In genomic region chr5:146713836-146714235, GRCm38 (mm10) we compare ENCODE assay signal across 21 mouse cellular contexts.
DNase-seq lines count a peak whose midpoint lies in the region; ATAC-seq and TF ChIP-seq lines count a peak whose summit lies in the region.
"Had no signal": no experiment of that assay in that cellular context is flagged by ENCODE, and none has a peak within 500 bp of the region (broad histone marks: within the 10 kb centered on the region; RNA-seq: fewer than 3 reads in every experiment).

No protein-coding gene starts in this region.

- no peak overlapping the region for H3K4me3 ChIP-seq in kidney, embryonic 15.5 days (replicated peaks)
- H3K4me3 ChIP-seq in midbrain, embryonic 13.5 days (replicated peaks), result no peak overlapping the region
- H3K4me3 ChIP-seq in midbrain, postnatal 0 days (ENCODE audit: low read depth, low read length), result no peak overlapping the region
- no peak overlapping the region for H3K4me3 ChIP-seq in ES-E14 (ENCODE audit: insufficient read depth in 1 of 2, low read depth in 1 of 2, low read length in 2 of 2, poor library complexity in 1 of 2, severe bottlenecking in 1 of 2)
- H3K4me3 ChIP-seq in stomach, postnatal 0 days (ENCODE audit: low read depth, low read length), result no peak overlapping the region
- H3K4me3 ChIP-seq: embryonic facial prominence, embryonic 15.5 days; heart, embryonic 10.5 days; left cerebral cortex, adult 2 months; limb, embryonic 15.5 days; lung, embryonic 15.5 days; stomach, embryonic 15.5 days had no signal

- WGBS in kidney, embryonic 15.5 days, result 88% methylated on average over 12 of the region's 12 CpGs
- 94% methylated on average over 12 of the region's 12 CpGs for WGBS in midbrain, embryonic 13.5 days
- 91% methylated on average over 12 of the region's 12 CpGs for WGBS in midbrain, postnatal 0 days
- 93% methylated on average over 12 of the region's 12 CpGs for WGBS in stomach, postnatal 0 days

- 0 out of 2 replicates have a peak, but pooled peaks have one; percentile 27 for ATAC-seq in kidney, embryonic 15.5 days (replicated peaks; ENCODE audit: low FRiP score)
- ATAC-seq in midbrain, embryonic 13.5 days, result no peak
- ATAC-seq in midbrain, postnatal 0 days (ENCODE audit: low FRiP score), result no peak
- ATAC-seq in stomach, postnatal 0 days (ENCODE audit: low FRiP score, low TSS enrichment), result peak; percentile 37; the same call in 1 of the 2 replicates
- ATAC-seq: activated CD4-positive, CD25-positive, alpha-beta regulatory T cell, adult 4 months; Patski had no signal

- H3K27ac ChIP-seq in kidney, embryonic 15.5 days, result no peak overlapping the region
- H3K27ac ChIP-seq in midbrain, embryonic 13.5 days, result peak overlapping the region; percentile 88; the same call in 1 of the 2 replicates
- H3K27ac ChIP-seq in midbrain, postnatal 0 days (ENCODE audit: low read depth, low read length), result no peak overlapping the region
- no peak overlapping the region for H3K27ac ChIP-seq in ES-E14 (ENCODE audit: insufficient read depth, low read depth, low read length, poor library complexity, severe bottlenecking)
- no peak overlapping the region for H3K27ac ChIP-seq in stomach, postnatal 0 days (replicated peaks)
- H3K27ac ChIP-seq: embryonic facial prominence, embryonic 15.5 days; heart, embryonic 10.5 days; left cerebral cortex, adult 2 months; limb, embryonic 15.5 days; liver, embryonic 14.5 days; lung, embryonic 15.5 days; stomach, embryonic 15.5 days had no signal

- in situ Hi-C loops in ES-E14 (cut with MboI; ENCODE audit: low sequenced_read_pairs in 2 of 2, unreplicated experiment in 2 of 2), result no loop called here

- no peak for DNase-seq in kidney, postnatal 25 days
- no peak for DNase-seq in midbrain, postnatal 0 days (ENCODE audit: low spot score)
- no peak for DNase-seq in ES-E14 (ENCODE audit: low read depth, low spot score)
- no peak for DNase-seq in stomach, postnatal 0 days (ENCODE audit: low spot score)
- no peak for DNase-seq in adrenal gland, adult (ENCODE audit: inconsistent age in 2 of 2, low spot score in 1 of 2)
- DNase-seq: adrenal gland, postnatal 10 days; kidney, adult 9 months; lung, postnatal 4 days; thymus, adult 2 months; thymus, postnatal 4 days had no signal

- H3K4me2 ChIP-seq in kidney, embryonic 15.5 days, result no peak overlapping the region
- no peak overlapping the region for H3K4me2 ChIP-seq in midbrain, embryonic 13.5 days (replicated peaks)
- no peak overlapping the region for H3K4me2 ChIP-seq in midbrain, postnatal 0 days (ENCODE audit: low read depth, low read length, poor library complexity, severe bottlenecking)
- no peak overlapping the region for H3K4me2 ChIP-seq in stomach, postnatal 0 days (replicated peaks; ENCODE audit: low read depth)
- H3K4me2 ChIP-seq: embryonic facial prominence, embryonic 15.5 days; limb, embryonic 15.5 days; lung, embryonic 15.5 days; stomach, embryonic 15.5 days had no signal

- TF ChIP-seq EP300 in stomach, postnatal 0 days (optimal IDR thresholded peaks at IDR 0.05), result no peak

- TF ChIP-seq CTCF in midbrain, postnatal 0 days (IDR thresholded peaks at IDR 0.05), result no peak
- TF ChIP-seq CTCF in stomach, postnatal 0 days (IDR thresholded peaks at IDR 0.05; ENCODE audit: low read depth), result no peak

- no peaks in the 10 kb centered on the region for H3K36me3 ChIP-seq in kidney, embryonic 15.5 days
- H3K36me3 ChIP-seq in midbrain, embryonic 13.5 days, result no peaks in the 10 kb centered on the region
- no peaks in the 10 kb centered on the region for H3K36me3 ChIP-seq in midbrain, postnatal 0 days (ENCODE audit: insufficient read depth, low read length)
- no peaks in the 10 kb centered on the region for H3K36me3 ChIP-seq in ES-E14 (ENCODE audit: control insufficient read depth, insufficient read depth, low read length, poor library complexity, severe bottlenecking)
- H3K36me3 ChIP-seq in stomach, postnatal 0 days (ENCODE audit: control insufficient read depth, insufficient read depth, low read length), result no peaks in the 10 kb centered on the region
- H3K36me3 ChIP-seq: embryonic facial prominence, embryonic 15.5 days; heart, embryonic 10.5 days; limb, embryonic 15.5 days; lung, embryonic 15.5 days; stomach, embryonic 15.5 days had no signal

- H3K9ac ChIP-seq in kidney, embryonic 15.5 days, result no peak overlapping the region
- no peak overlapping the region for H3K9ac ChIP-seq in midbrain, embryonic 13.5 days (replicated peaks)
- H3K9ac ChIP-seq in midbrain, postnatal 0 days (replicated peaks; ENCODE audit: low read length, poor library complexity, severe bottlenecking), result no peak overlapping the region
- H3K9ac ChIP-seq in ES-E14 (ENCODE audit: insufficient read depth, low read depth, low read length, poor library complexity, severe bottlenecking), result no peak overlapping the region
- no peak overlapping the region for H3K9ac ChIP-seq in stomach, postnatal 0 days (ENCODE audit: low read length)
- H3K9ac ChIP-seq: embryonic facial prominence, embryonic 15.5 days; limb, embryonic 15.5 days; liver, embryonic 14.5 days; lung, embryonic 15.5 days; stomach, embryonic 15.5 days had no signal

- H3K9me3 ChIP-seq in kidney, embryonic 15.5 days (replicated peaks), result 0 out of 2 replicates have a peak, but pooled peaks cover 2% of the 10 kb centered on the region
- no peaks in the 10 kb centered on the region for H3K9me3 ChIP-seq in midbrain, embryonic 13.5 days
- no peaks in the 10 kb centered on the region for H3K9me3 ChIP-seq in midbrain, postnatal 0 days (ENCODE audit: low read length)
- H3K9me3 ChIP-seq in ES-E14 (ENCODE audit: control insufficient read depth, insufficient read depth, low read depth, low read length), result no peaks in the 10 kb centered on the region
- no peaks in the 10 kb centered on the region for H3K9me3 ChIP-seq in stomach, postnatal 0 days (ENCODE audit: control insufficient read depth, low read length)
- H3K9me3 ChIP-seq: embryonic facial prominence, embryonic 15.5 days; heart, embryonic 10.5 days; limb, embryonic 15.5 days; lung, embryonic 15.5 days; stomach, embryonic 15.5 days had no signal

- H3K27me3 ChIP-seq in kidney, embryonic 15.5 days, result no peaks in the 10 kb centered on the region
- H3K27me3 ChIP-seq in midbrain, embryonic 13.5 days, result no peaks in the 10 kb centered on the region
- H3K27me3 ChIP-seq in midbrain, postnatal 0 days (ENCODE audit: insufficient read depth, low read length), result no peaks in the 10 kb centered on the region
- no peaks in the 10 kb centered on the region for H3K27me3 ChIP-seq in stomach, postnatal 0 days (ENCODE audit: control insufficient read depth, insufficient read depth, low read length)
- H3K27me3 ChIP-seq: embryonic facial prominence, embryonic 15.5 days; limb, embryonic 15.5 days; lung, embryonic 15.5 days; Patski; stomach, embryonic 15.5 days had no signal

- H3K4me1 ChIP-seq in kidney, embryonic 15.5 days, result peaks cover 10% of the 10 kb centered on the region; the same call in 1 of the 2 replicates
- H3K4me1 ChIP-seq in midbrain, embryonic 13.5 days (replicated peaks), result peaks cover 24% of the 10 kb centered on the region
- no peaks in the 10 kb centered on the region for H3K4me1 ChIP-seq in midbrain, postnatal 0 days (ENCODE audit: insufficient read depth, low read length)
- H3K4me1 ChIP-seq in ES-E14 (ENCODE audit: control insufficient read depth in 2 of 2, insufficient read depth in 2 of 2, low read length in 2 of 2, poor library complexity in 1 of 2), result peaks cover 0 to 5% of the 10 kb centered on the region in 2 experiments; a peak in 1 of 4 replicates
- H3K4me1 ChIP-seq in stomach, postnatal 0 days (replicated peaks; ENCODE audit: control insufficient read depth, insufficient read depth), result no peaks in the 10 kb centered on the region
- H3K4me1 ChIP-seq: embryonic facial prominence, embryonic 15.5 days; heart, embryonic 10.5 days; limb, embryonic 15.5 days; lung, embryonic 15.5 days; stomach, embryonic 15.5 days had no signal

TF ChIP-seq in ES-E14, 5 proteins besides CTCF, POLR2A, EP300 and RAD21:
- TF ChIP-seq MAFK (IDR thresholded peaks at IDR 0.05; ENCODE audit: insufficient read depth, low read depth, low read length), result peak; percentile 65
- no peak for TF ChIP-seq ZNF384 (IDR thresholded peaks at IDR 0.05; ENCODE audit: low read depth, low read length)

Comparison
In these comparisons a context has a peak if more than half of its experiments do, and no peak if none do; other contexts are left out.
1. ATAC-seq: peak in kidney, embryonic 15.5 days (single experiment) and stomach, postnatal 0 days (single experiment); none in midbrain, embryonic 13.5 days (single experiment) and midbrain, postnatal 0 days (single experiment).